Mouse (Mus musculus) liver, adult 2 months (tissue): ENCODE results near the gene Tsc1.

Experiments used
- CTCF ChIP-seq: fragments of 200-500 bp; IDR thresholded peaks from 2 replicates; pipeline ENCODE4 v1.5.1; 2011; ENCODE audit warnings: low read depth, low read length, control low read depth
- POLR2A ChIP-seq: fragments of 200-500 bp; IDR thresholded peaks from 2 replicates; pipeline ENCODE4 v1.6.1; 2011; ENCODE audit warnings: low read length, control low read depth; ENCODE audit not compliant: insufficient read depth; ENCODE audit errors: extremely low read depth

DNA sequence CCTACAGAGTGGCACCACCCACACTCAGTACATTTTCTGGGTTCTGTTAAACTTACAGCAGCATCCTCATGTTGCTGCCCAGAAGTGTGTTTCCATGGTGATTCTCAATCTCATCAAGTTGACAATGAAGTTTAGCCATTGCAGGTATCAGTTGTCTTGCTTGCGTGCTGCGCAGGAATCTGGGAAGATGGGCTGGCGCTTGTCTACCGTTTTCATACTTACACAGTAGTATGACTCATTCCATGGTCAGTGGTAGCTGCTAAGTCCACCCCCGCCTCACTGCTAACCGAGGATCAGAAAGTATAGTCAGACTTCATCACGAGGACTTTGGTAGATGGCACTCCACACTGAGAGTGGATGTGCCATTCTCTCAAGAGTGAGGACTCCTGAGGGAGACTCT is 12.3 kb downstream of the Tsc1 start:
- no peak for TF ChIP-seq CTCF
- TF ChIP-seq POLR2A, result no peak
